Mouse (Mus musculus): Measurements from ENCODE around the gene Hspb8. TPM values are rescaled to one million over a fixed set of nuclear protein-coding genes. Genes with fewer than 3 reads are reported as not detected.

Gene Hspb8
- polyA plus RNA-seq, 1 experiment = 7.8 TPM

DNA sequence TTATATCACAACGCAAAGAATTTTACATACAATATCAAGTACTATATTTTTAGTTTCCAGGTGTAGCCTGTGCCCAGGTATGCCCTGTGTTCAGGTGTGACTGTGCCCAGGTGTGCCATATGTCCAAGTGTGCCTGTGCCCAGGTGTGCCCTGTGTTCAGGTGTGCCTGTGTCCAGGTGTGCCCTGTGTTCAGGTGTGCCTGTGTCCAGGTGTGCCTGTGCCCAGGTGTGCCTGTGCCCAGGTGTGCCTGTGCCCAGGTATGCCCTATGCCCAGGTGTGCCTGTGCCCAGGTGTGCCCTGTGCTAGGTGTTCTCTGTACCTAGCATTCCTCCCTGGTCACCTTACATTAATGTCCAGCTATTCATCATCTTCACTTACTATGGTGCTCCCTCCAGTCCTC lies 16.7 kb downstream of the Hspb8 start:
- Histone ChIP-seq H3K36me3 (ENCODE audit: control insufficient read depth, insufficient read depth, low read length) (no peaks in the 10 kb centered on the region), H3K4me3 (ENCODE audit: low read depth, low read length) (no peak overlapping the region), H3K27ac (ENCODE audit: insufficient read depth, low read depth, low read length) (no peak overlapping the region), H3K4me1 (ENCODE audit: control insufficient read depth, insufficient read depth, insufficient read length, low read length) (no peaks in the 10 kb centered on the region), H3K27me3 (ENCODE audit: control insufficient read depth, insufficient read depth, low read length) (no peaks in the 10 kb centered on the region)
- TF ChIP-seq POLR2A (IDR thresholded peaks at IDR 0.05; ENCODE audit: low read depth, low read length) = no peak
- TF ChIP-seq CTCF (IDR thresholded peaks at IDR 0.05; ENCODE audit: extremely low read depth, insufficient read length, insufficient replicate concordance, low read depth, low read length) = no peak
- WGBS = 93% methylated on average over 1 of the region's 1 CpGs

- Histone ChIP-seq H3K4me1 (ENCODE audit: control insufficient read depth, insufficient read depth, insufficient read length, low read length) (no peaks in the 10 kb centered on the region), H3K27me3 (ENCODE audit: control insufficient read depth, insufficient read depth, low read length) (no peaks in the 10 kb centered on the region), H3K36me3 (ENCODE audit: control insufficient read depth, insufficient read depth, low read length) (no peaks in the 10 kb centered on the region), H3K27ac (ENCODE audit: insufficient read depth, low read depth, low read length) (no peak overlapping the region), H3K4me3 (ENCODE audit: low read depth, low read length) (no peak overlapping the region)
- TF ChIP-seq POLR2A (IDR thresholded peaks at IDR 0.05; ENCODE audit: low read depth, low read length) = no peak
- TF ChIP-seq CTCF (IDR thresholded peaks at IDR 0.05; ENCODE audit: extremely low read depth, insufficient read length, insufficient replicate concordance, low read depth, low read length) = no peak
- whole genome bisulfite sequencing = 68% methylated on average over 2 of the region's 2 CpGs
These were observed 18.6 kb downstream of the Hspb8 start for GRCm38 (mm10) chr5:116404063-116404462.

GRCm38 (mm10) chr5:116400801-116401200 lies 21.9 kb downstream of the Hspb8 start:
- WGBS = 81% methylated on average over 3 of the region's 3 CpGs
- no peaks in the 10 kb centered on the region for H3K36me3 ChIP-seq (ENCODE audit: control insufficient read depth, insufficient read depth, low read length)
- no peak overlapping the region for H3K27ac ChIP-seq (ENCODE audit: insufficient read depth, low read depth, low read length)
- no peaks in the 10 kb centered on the region for H3K4me1 ChIP-seq (ENCODE audit: control insufficient read depth, insufficient read depth, insufficient read length, low read length)
- TF ChIP-seq CTCF (IDR thresholded peaks at IDR 0.05; ENCODE audit: extremely low read depth, insufficient read length, insufficient replicate concordance, low read depth, low read length) (no peak), POLR2A (IDR thresholded peaks at IDR 0.05; ENCODE audit: low read depth, low read length) (no peak)
- H3K4me3 ChIP-seq (ENCODE audit: low read depth, low read length) = no peak overlapping the region
- H3K27me3 ChIP-seq (ENCODE audit: control insufficient read depth, insufficient read depth, low read length) = no peaks in the 10 kb centered on the region

- Histone ChIP-seq H3K4me1 (ENCODE audit: control insufficient read depth, insufficient read depth, insufficient read length, low read length) (no peaks in the 10 kb centered on the region), H3K27ac (ENCODE audit: insufficient read depth, low read depth, low read length) (no peak overlapping the region), H3K36me3 (ENCODE audit: control insufficient read depth, insufficient read depth, low read length) (no peaks in the 10 kb centered on the region), H3K4me3 (ENCODE audit: low read depth, low read length) (no peak overlapping the region), H3K27me3 (ENCODE audit: control insufficient read depth, insufficient read depth, low read length) (no peaks in the 10 kb centered on the region)
- 54% methylated on average over 8 of the region's 8 CpGs for whole genome bisulfite sequencing
- TF ChIP-seq CTCF (IDR thresholded peaks at IDR 0.05; ENCODE audit: extremely low read depth, insufficient read length, insufficient replicate concordance, low read depth, low read length) (no peak), POLR2A (IDR thresholded peaks at IDR 0.05; ENCODE audit: low read depth, low read length) (no peak)
These were observed 22.5 kb downstream of the Hspb8 start for GRCm38 (mm10) chr5:116400042-116400730.

DNA sequence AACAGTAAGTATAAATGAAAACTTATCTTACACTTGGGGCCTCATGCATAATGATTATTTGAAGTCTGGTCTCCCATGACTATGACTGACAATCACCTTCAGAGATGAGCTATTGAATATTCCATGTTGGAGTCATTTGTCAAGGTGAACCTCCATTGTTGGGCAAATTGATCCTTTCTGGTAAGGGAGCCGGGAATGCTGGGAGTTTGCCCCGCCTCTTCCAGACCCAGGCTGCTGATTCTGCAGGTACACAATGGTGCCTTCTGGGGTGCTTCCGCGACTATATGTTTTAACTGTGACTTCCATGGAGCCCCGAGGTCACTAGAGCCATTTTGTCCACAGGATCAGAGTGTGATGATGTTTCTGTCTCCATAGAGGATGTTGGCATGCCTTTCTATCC lies 26.6 kb downstream of the Hspb8 start:
- no peak overlapping the region for H3K27ac ChIP-seq (ENCODE audit: insufficient read depth, low read depth, low read length)
- no peaks in the 10 kb centered on the region for H3K36me3 ChIP-seq (ENCODE audit: control insufficient read depth, insufficient read depth, low read length)
- 71% methylated on average over 5 of the region's 5 CpGs for WGBS
- no peak overlapping the region for H3K4me3 ChIP-seq (ENCODE audit: low read depth, low read length)
- no peaks in the 10 kb centered on the region for H3K4me1 ChIP-seq (ENCODE audit: control insufficient read depth, insufficient read depth, insufficient read length, low read length)
- no peak for TF ChIP-seq POLR2A (IDR thresholded peaks at IDR 0.05; ENCODE audit: low read depth, low read length)
- TF ChIP-seq CTCF (IDR thresholded peaks at IDR 0.05; ENCODE audit: extremely low read depth, insufficient read length, insufficient replicate concordance, low read depth, low read length) = no peak
- H3K27me3 ChIP-seq (ENCODE audit: control insufficient read depth, insufficient read depth, low read length) = no peaks in the 10 kb centered on the region

- no peak overlapping the region for H3K4me3 ChIP-seq (ENCODE audit: low read depth, low read length)
- TF ChIP-seq CTCF (IDR thresholded peaks at IDR 0.05; ENCODE audit: extremely low read depth, insufficient read length, insufficient replicate concordance, low read depth, low read length) (no peak), POLR2A (IDR thresholded peaks at IDR 0.05; ENCODE audit: low read depth, low read length) (no peak)
- no peaks in the 10 kb centered on the region for H3K36me3 ChIP-seq (ENCODE audit: control insufficient read depth, insufficient read depth, low read length)
- whole genome bisulfite sequencing = 67% methylated on average over 9 of the region's 9 CpGs
- H3K27me3 ChIP-seq (ENCODE audit: control insufficient read depth, insufficient read depth, low read length) = no peaks in the 10 kb centered on the region
- no peaks in the 10 kb centered on the region for H3K4me1 ChIP-seq (ENCODE audit: control insufficient read depth, insufficient read depth, insufficient read length, low read length)
- H3K27ac ChIP-seq (ENCODE audit: insufficient read depth, low read depth, low read length) = no peak overlapping the region
These were observed 30.1 kb downstream of the Hspb8 start for GRCm38 (mm10) chr5:116392603-116393002.

DNA sequence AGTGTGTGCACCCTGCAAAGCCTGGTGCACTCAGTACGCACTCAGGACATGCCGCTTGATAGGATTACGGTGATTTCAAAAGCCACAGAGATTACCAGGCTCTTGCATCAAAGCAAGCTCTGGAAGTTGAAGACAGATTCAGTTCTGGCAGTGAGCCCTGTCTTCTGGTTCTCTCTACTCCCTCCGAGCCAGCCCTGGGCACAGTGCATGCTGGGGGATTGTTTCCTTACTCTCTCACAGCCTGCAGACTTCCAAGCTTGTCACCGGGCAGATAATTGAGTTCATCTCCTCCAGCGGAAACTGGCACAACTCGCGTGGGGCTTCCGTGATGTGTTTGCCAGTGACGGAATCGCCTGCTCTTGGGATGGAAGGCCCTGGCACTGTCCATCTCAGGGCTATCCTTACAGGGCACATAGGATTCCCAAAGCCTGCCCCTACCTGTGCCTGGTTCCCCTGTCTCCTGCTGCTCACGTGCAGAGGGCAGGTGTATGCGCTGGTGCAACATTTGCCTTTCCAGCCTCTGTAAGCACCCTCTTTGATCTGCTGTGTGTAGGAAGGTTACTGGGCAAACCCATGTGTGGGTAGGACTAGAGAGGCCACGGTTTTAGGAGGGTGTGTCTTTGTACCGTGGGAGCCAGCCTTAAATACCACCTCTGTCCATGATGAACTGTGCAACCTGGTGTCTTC lies 32.7 kb downstream of the Hspb8 start:
- H3K4me3 ChIP-seq (ENCODE audit: low read depth, low read length) = no peak overlapping the region
- H3K27me3 ChIP-seq (ENCODE audit: control insufficient read depth, insufficient read depth, low read length) = no peaks in the 10 kb centered on the region
- no peaks in the 10 kb centered on the region for H3K4me1 ChIP-seq (ENCODE audit: control insufficient read depth, insufficient read depth, insufficient read length, low read length)
- no peak for TF ChIP-seq POLR2A (IDR thresholded peaks at IDR 0.05; ENCODE audit: low read depth, low read length)
- TF ChIP-seq CTCF (IDR thresholded peaks at IDR 0.05; ENCODE audit: extremely low read depth, insufficient read length, insufficient replicate concordance, low read depth, low read length) = no peak
- 63% methylated on average over 15 of the region's 15 CpGs for WGBS
- H3K27ac ChIP-seq (ENCODE audit: insufficient read depth, low read depth, low read length) = no peak overlapping the region
- no peaks in the 10 kb centered on the region for H3K36me3 ChIP-seq (ENCODE audit: control insufficient read depth, insufficient read depth, low read length)

Data from small intestine, adult 2 months (tissue).